Mouse (Mus musculus): ENCODE data around the gene Gm14391. TPM values are rescaled to one million over a fixed set of nuclear protein-coding genes. Genes with fewer than 3 reads are reported as not detected.
"Not testable (repeated sequence)": the region's sequence is repeated elsewhere in the genome, so short reads cannot be mapped to it uniquely, and the experiment has no call there.

Gm14391 gene
- polyA plus RNA-seq, 1 experiment, result 18.3 TPM

DNA sequence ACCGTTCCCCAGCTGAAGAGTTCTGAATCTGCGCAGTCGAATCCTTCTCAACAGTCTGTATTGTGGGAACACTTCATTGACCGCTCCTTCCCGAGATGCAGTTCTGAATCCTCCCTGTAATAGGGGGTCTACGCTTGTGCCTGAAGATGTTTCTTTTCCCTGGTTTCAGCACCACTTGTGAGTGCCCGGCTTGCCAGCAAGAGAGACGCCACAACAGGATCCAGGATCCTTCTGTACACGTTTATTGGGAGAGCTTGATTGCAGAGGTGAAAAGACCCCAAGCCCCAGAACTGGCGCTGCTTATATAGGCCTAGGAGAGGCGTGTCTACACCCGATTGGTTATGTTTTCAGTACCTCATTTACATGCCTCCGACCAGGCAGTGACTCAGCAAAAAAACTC is 50.0 kb downstream of the Gm14391 start:
- TF ChIP-seq CTCF (IDR thresholded peaks at IDR 0.05; ENCODE audit: borderline replicate concordance, insufficient read depth, low read length), result no peak
- TF ChIP-seq POLR2A (IDR thresholded peaks at IDR 0.05; ENCODE audit: low read depth, low read length), result no peak
- no peaks in the 10 kb centered on the region for H3K4me1 ChIP-seq (ENCODE audit: control insufficient read depth, insufficient read depth, low read length)
- no peak overlapping the region for H3K4me3 ChIP-seq (ENCODE audit: insufficient read depth, low read length)
- H3K27ac ChIP-seq (ENCODE audit: insufficient read depth, low read length), result no peak overlapping the region

DNA sequence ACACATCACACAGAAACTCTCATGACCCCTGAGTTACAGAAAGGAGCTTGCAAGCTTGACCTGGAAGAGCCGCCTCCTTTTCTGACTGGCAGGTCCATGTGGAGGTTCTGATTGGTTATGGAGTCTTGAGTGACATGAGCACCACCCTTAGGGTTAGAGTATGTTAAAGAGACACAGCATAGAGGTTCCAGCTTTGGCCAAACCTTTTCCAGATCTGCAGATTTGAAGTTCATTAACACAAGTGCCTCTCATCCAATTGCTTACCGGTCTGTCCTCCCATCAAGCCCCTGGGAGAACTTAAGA is 64.8 kb downstream of the Gm14391 start, which contains the start of gene Gm14399:
Gene Gm14399 (minus strand): TSS at position 20 of the 303 bp plus-strand sequence.
- not testable (repeated sequence) for H3K27ac ChIP-seq (ENCODE audit: insufficient read depth, low read length); H3K4me1 ChIP-seq (ENCODE audit: control insufficient read depth, insufficient read depth, low read length)
- H3K4me3 ChIP-seq (ENCODE audit: insufficient read depth, low read length), result peak within 1 kb of the TSS; percentile 59

GRCm38 (mm10) chr2:175141118-175141992 is 65.4 kb downstream of the Gm14391 start:
- not testable (repeated sequence) for H3K4me1 ChIP-seq (ENCODE audit: control insufficient read depth, insufficient read depth, low read length); H3K27ac ChIP-seq (ENCODE audit: insufficient read depth, low read length)
- H3K4me3 ChIP-seq (ENCODE audit: insufficient read depth, low read length), result peak overlapping the region; percentile 59

Other genes with a start within 250 kb of the Gm14391 start
- gene Gm14444, start 196.7 kb downstream of the Gm14391 start, polyA plus RNA-seq (2011; ENCODE audit: insufficient read length, low read depth, missing spikeins), result 0.72 and 1.2 TPM in 2 replicates
- gene Gm14393, start 139.1 kb downstream of the Gm14391 start, polyA plus RNA-seq (2011; ENCODE audit: insufficient read length, low read depth, missing spikeins), result 0.99 and 1.8 TPM in 2 replicates
- gene Gm14399, start 64.9 kb downstream of the Gm14391 start, polyA plus RNA-seq (2011; ENCODE audit: insufficient read length, low read depth, missing spikeins), result 19.8 and 25.6 TPM in 2 replicates
- gene Gm14443, start 31.0 kb downstream of the Gm14391 start, polyA plus RNA-seq (2011; ENCODE audit: insufficient read length, low read depth, missing spikeins), result 0.38 and 0.49 TPM in 2 replicates
- 6.3 and 7.2 TPM in 2 replicates for gene Gm14440, start 68.2 kb upstream of the Gm14391 start, polyA plus RNA-seq (2011; ENCODE audit: insufficient read length, low read depth, missing spikeins)
- 20.9 and 31.7 TPM in 2 replicates for gene Gm4631, start 131.3 kb upstream of the Gm14391 start, polyA plus RNA-seq (2011; ENCODE audit: insufficient read length, low read depth, missing spikeins)
- 2.3 and 3.9 TPM in 2 replicates for gene Zfp968, start 165.5 kb upstream of the Gm14391 start, polyA plus RNA-seq (2011; ENCODE audit: insufficient read length, low read depth, missing spikeins)
- 10.5 and 13.0 TPM in 2 replicates for gene Gm4724, start 228.9 kb upstream of the Gm14391 start, polyA plus RNA-seq (2011; ENCODE audit: insufficient read length, low read depth, missing spikeins)